Mouse (Mus musculus): ENCODE results near the gene Irgc1.

Gene Irgc1

GRCm38 (mm10) chr7:24400082-24400452 lies 52.0 kb downstream of the Irgc1 start:
- no peak for DNase-seq (ENCODE audit: low read depth, low spot score)

DNA sequence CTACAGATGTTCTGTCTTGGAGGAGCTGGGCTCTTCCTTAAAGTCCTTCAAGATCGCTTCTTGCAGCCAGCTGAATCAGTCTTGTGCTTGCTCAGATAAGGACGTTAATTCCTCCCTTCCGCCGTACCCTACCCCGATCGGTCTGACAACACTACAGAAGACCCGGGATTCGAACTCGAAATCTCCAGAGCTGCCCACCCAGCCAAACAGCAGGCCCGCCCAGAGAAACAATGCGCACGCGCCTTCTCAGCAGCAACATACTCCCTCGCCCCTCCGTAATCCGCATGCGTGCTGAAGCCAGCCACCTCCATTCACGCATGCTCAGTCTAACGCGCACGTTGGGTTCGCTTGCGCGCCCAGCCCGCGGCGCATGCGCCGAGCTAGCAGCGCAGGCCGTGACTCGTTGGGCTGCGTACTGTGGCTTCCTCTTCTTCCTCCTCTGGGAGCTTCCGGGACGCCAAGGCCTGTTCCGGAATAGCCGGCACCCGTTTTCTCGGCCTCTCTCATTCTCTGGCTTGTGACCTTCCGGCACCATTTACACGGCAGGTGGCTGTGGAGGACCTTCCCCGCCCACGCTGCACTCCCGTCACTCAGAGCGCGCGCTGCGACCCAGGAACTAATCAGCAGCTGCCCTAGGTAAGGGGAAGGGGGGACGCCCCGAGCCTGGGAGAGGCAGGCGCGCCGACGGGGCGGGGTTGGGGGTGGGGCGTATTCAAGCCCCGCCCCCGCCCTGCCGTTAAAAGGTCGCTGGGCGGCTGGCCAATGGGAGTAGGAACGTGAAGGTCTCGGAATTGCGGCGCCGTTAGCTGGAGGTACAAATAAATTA lies 52.6 kb downstream of the Irgc1 start, which contains the start of gene Smg9:
Gene Smg9, plus strand, starts transcription at position 364 of the 826 bp plus-strand sequence.
- DNase-seq (ENCODE audit: low read depth, low spot score) = peak; percentile 99

- no peak for DNase-seq (ENCODE audit: low read depth, low spot score)
Observed at GRCm38 (mm10) chr7:24398364-24398913, 53.7 kb downstream of the Irgc1 start.

GRCm38 (mm10) chr7:24396832-24397231 lies 55.3 kb downstream of the Irgc1 start:
- DNase-seq (ENCODE audit: low read depth, low spot score) = no peak

DNA sequence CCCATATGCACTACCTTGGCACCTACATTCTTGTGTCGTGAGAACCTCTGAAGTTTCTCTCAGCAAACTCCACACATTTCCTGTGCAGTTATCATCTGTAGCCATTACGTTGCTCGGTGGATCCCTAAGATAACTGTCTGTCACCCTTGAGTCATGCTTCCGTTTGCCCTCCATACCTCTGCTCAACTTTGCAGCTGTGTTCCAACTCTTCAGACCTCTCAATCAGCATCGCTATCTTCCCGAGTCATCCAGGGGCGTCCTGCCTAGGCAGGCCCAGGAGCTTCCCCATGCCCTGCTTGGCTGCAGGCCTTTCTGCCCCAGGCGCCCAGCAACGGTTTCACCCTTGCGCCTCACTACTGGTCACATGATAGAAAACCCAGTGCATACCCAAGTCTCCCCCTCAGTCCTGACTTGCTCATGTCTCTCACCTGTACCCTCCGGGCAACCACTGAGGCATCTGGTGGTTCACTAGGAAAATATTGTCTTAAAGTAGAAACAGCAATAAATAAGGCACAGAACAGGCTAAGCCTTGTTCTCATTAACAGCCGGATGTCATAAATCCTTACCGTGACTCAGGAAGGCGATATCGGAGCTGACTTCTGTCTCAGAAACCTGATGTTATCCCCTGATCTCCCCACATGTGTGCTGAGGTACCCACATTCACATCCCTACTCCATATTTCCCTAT lies 57.5 kb downstream of the Irgc1 start:
- DNase-seq (ENCODE audit: low read depth, low spot score) = no peak

DNA sequence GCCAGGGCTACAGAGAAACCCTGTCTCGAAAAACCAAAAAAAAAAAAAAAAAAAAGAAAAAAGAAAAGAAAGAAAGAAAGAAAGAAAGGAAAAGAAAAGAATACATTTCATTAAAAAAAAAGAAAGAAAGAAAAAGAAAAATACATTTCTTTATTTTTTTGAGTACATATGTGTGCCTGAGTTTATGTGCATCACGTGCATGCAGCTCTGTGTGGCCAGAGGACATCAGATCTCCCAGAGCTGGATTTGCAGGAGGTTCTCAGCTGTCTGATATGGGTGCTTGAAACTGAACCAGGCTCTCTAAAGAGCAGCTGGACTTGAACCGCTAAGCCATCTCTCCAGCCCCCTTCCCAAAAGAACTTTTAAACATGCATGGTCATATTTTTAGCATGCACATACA lies 58.0 kb downstream of the Irgc1 start:
- no peak for DNase-seq (ENCODE audit: low read depth, low spot score)

GRCm38 (mm10) chr7:24391687-24392086 lies 60.4 kb downstream of the Irgc1 start:
- no peak for DNase-seq (ENCODE audit: low read depth, low spot score)

GRCm38 (mm10) chr7:24391077-24391476 lies 61.0 kb downstream of the Irgc1 start:
- no peak for DNase-seq (ENCODE audit: low read depth, low spot score)

DNA sequence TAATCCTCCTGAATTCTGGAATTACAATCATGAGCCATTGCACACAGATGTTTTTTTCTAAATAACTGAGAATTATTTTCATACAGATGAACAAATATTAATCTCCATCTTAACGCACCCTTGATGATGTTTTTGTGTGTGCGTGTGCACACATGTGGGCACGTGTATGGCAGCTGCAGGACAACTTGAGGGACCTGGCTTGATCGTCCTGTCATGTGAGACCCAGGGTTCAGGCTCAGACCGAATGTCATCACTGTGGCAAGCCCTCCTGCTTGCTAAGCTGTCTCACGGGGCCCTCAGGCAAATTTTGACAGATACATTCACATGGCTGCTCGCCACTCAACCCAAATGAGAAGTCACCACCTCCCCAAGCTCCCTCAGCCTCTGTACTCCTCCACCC lies 61.6 kb downstream of the Irgc1 start:
- DNase-seq (ENCODE audit: low read depth, low spot score) = no peak

DNA sequence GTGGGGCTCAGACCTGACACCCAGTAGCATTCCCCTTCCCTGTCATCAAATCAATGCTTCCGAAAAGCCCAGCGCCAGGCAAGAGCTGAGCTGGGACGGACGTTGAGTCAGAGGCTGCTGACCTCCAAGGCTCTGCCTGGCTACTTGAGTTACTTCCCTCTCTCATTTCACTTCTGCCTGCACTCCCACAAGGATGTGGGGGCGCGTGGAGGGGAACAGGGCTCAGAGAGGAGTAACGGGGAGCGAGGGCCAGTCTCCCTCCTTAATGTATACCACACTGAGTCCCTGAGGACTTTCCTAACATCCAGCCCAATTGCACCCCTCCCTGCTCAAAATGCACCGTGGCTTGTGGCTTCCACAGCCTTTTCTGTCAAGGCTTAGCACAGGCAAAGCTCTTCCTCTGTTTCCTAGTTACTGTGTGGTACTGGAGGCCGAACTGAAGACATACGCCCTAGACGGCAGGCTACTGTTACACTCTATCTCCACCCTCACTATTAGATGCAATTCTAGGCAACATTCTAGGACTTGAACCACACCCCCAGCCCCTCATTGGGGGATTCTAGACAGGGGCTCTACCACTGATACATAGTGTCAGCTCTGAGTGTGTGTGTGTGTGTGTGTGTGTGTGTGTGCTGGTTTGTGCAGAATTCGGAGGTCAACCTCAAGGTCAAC lies 62.4 kb downstream of the Irgc1 start:
- DNase-seq (ENCODE audit: low read depth, low spot score) = peak; percentile 31

DNA sequence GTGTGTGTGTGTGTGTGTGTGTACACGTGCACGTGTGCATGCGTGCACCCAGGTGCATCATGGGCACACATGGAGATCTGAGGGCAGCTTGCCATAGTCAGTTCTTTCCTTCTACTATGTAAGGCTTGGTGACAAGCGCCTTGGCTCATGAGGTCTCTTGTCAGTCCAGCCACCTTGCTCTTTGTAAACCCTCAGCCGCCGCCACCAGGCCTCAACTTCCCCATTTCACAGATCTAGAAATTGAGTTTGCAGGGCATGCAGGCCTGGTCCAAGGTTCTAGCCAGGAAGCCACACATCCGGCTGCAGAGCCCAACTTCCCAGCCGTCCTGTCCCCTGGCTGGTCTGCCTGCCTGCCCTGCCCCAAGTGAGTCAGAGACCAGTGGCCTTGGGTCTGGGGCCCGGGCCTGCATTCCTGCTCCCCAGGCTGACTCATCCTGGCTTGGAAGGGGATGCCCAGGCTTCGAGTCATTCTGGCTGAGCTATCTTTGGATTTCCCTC lies 65.0 kb downstream of the Irgc1 start:
- DNase-seq (ENCODE audit: low read depth, low spot score) = no peak

GRCm38 (mm10) chr7:24384827-24385226 lies 67.3 kb downstream of the Irgc1 start:
- DNase-seq (ENCODE audit: low read depth, low spot score) = peak; percentile 83

DNA sequence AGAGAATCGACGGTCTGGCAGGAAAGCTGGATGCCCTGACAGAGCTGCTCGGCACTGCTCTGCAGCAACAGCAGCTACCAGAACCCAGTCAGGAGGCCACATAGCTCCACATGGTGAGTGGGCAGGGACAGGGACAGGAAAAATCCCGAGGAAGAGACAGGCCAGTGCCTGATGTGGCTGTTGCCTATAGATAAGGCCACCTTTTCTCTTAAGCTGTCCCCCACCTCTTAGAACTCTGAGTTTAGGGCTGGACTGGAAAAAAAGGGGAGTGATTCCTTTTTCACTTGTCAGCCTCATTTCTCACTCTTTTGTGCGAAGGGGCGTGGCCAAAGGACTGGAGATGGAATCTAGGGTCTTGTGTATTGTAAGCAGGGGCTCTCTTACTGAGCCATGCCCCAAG lies 68.0 kb downstream of the Irgc1 start:
- no peak for DNase-seq (ENCODE audit: low read depth, low spot score)

GRCm38 (mm10) chr7:24382730-24383372 lies 69.2 kb downstream of the Irgc1 start:
- DNase-seq (ENCODE audit: low read depth, low spot score) = no peak
